Mouse (Mus musculus) liver, postnatal 0 days (tissue): ENCODE measurements at regions not wholly inside any gene's neighbourhood (a gene's known extent, or its start where the extent isn't known, plus 50 kb on each side); places are given as distances from the start of the nearest gene placed in this dataset.

ENCODE experiments used
- CTCF ChIP-seq: sonication (generic); IDR thresholded peaks from 2 replicates; pipeline ENCODE4 v1.5.1; 2016; ENCODE audit warnings: antibody characterized with exemption, low read depth
- EP300 ChIP-seq: IDR thresholded peaks from 2 replicates; pipeline ENCODE4 v1.6.1; 2016; ENCODE audit warnings: antibody characterized with exemption, low read depth, mild to moderate bottlenecking

GRCm38 (mm10) chr1:176443712-176444111 lies 168.6 kb upstream of the Pld5 start:
- TF ChIP-seq EP300 (no peak), CTCF (no peak)
